Mouse (Mus musculus): ENCODE measurements around the gene Gcc2. TPM values are rescaled to one million over a fixed set of nuclear protein-coding genes. Genes with fewer than 3 reads are reported as not detected.
"Not testable (repeated sequence)": the region's sequence is repeated elsewhere in the genome, so short reads cannot be mapped to it uniquely, and the experiment has no call there.

Gcc2 gene
- polyA plus RNA-seq, 1 experiment from 2014 or later = 46.6 TPM

DNA sequence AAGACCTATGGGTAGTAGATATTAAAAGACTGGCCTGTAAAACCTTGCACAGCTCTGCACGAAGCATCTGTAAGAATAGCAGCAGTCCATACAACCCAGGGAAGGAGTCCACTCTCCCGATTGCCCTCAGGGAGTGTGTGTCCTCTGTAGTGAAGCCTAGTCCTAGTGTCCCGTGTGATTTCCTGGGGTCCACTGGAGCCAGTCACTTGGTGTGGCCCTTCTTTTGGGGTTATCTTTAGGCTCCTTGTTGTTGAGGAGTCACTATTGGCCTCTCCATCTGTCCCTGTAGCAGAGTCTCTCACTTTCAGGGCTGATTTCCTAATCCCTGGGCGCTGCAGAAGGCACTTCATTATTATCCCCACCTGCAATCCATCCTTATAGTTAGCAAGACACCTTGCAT lies 20.3 kb upstream of the Gcc2 start:
- not testable (repeated sequence) for H3K27ac ChIP-seq (replicated peaks; ENCODE audit: low read depth, low read length); H3K27me3 ChIP-seq (ENCODE audit: control insufficient read depth, insufficient read depth, low read length); ATAC-seq (ENCODE audit: insufficient number of reproducible peaks, low FRiP score, low TSS enrichment, low read depth); H3K4me1 ChIP-seq (ENCODE audit: control insufficient read depth, insufficient read depth, low read length); H3K4me3 ChIP-seq (ENCODE audit: low read depth, low read length); H3K36me3 ChIP-seq (ENCODE audit: control insufficient read depth, insufficient read depth, low read length); H3K9ac ChIP-seq (ENCODE audit: low read length); DNase-seq (ENCODE audit: low spot score); H3K4me2 ChIP-seq (ENCODE audit: low read depth, severe bottlenecking)
- peaks cover 16% of the 10 kb centered on the region for H3K9me3 ChIP-seq (ENCODE audit: control insufficient read depth, low read length)
- WGBS = 89% methylated on average over 4 of the region's 4 CpGs

DNA sequence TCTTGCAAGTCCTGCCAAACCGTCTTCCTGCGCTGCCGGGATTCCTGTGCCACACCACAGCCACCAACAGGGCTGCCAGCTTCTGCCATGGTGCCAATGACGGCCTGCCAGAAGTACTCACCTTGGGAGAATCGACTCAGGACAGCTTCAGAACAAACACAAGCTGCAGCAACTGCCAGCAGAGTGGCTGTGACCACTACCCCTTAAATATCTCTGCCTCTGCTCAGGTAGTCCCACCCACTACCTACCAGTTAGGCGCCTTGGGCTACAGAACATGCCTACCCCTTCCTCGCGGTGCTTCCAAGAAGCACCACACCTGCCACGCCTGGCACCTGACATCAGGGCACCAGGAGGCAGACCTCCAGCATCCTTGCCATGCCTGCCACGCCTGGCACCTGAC lies 18.7 kb upstream of the Gcc2 start, which contains the start of gene Gm4981:
TSS of gene Gm4981 (minus strand) at position 89 of the 400 bp plus-strand sequence.
- no peak within 1 kb of the TSS for H3K4me2 ChIP-seq (ENCODE audit: low read depth, severe bottlenecking)
- H3K4me3 ChIP-seq (ENCODE audit: low read depth, low read length) = no peak within 1 kb of the TSS
- WGBS = 87% methylated on average over 10 of the region's 10 CpGs
- H3K9ac ChIP-seq (ENCODE audit: low read length) = no peak within 1 kb of the TSS
- no peaks in the 10 kb centered on the region for H3K4me1 ChIP-seq (ENCODE audit: control insufficient read depth, insufficient read depth, low read length)
- peaks cover 15% of the 10 kb centered on the region for H3K9me3 ChIP-seq (ENCODE audit: control insufficient read depth, low read length)
- no peak within 1 kb of the TSS for H3K27ac ChIP-seq (replicated peaks; ENCODE audit: low read depth, low read length)
- H3K36me3 ChIP-seq (ENCODE audit: control insufficient read depth, insufficient read depth, low read length) = no peaks in the 10 kb centered on the region
- no peak for DNase-seq (ENCODE audit: low spot score)
- ATAC-seq (ENCODE audit: insufficient number of reproducible peaks, low FRiP score, low TSS enrichment, low read depth) = no peak
- no peaks in the 10 kb centered on the region for H3K27me3 ChIP-seq (ENCODE audit: control insufficient read depth, insufficient read depth, low read length)

DNA sequence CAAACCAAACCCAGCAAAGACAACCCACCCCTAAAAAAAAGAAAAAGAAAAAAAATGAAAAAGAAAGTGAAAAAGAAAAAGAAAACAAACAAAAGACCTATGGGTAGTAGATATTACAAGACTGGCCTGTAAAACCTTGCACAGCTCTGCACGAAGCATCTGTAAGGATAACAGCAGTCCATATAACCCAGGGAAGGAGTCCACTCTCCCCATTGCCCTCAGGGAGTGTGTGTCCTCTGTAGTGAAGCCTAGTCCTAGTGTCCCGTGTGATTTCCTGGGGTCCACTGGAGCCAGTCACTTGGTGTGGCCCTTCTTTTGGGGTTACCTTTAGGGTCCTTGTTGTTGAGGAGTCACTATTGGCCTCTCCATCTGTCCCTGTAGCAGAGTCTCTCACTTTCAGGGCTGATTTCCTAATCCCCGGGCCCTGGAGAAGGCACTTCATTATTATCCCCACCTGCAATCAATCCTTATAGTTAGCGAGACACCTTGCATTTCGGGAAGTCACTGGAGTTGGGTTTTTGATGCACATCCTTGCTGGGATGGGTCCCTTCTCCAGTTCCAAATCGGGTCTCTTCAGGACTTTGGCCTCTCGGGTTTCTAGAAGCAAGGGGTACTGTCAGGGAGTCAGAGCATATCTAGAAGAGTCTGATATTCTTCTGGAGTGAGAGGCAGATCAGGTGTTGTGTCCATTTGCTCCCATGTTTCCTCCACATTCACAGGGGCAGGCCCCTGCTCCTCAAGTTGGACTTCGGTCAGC lies 16.1 kb upstream of the Gcc2 start:
- not testable (repeated sequence) for H3K9me3 ChIP-seq (ENCODE audit: control insufficient read depth, low read length); H3K4me1 ChIP-seq (ENCODE audit: control insufficient read depth, insufficient read depth, low read length); H3K27me3 ChIP-seq (ENCODE audit: control insufficient read depth, insufficient read depth, low read length); H3K36me3 ChIP-seq (ENCODE audit: control insufficient read depth, insufficient read depth, low read length); H3K27ac ChIP-seq (replicated peaks; ENCODE audit: low read depth, low read length); H3K4me3 ChIP-seq (ENCODE audit: low read depth, low read length); H3K4me2 ChIP-seq (ENCODE audit: low read depth, severe bottlenecking); H3K9ac ChIP-seq (ENCODE audit: low read length)
- WGBS = 82% methylated on average over 7 of the region's 8 CpGs
- DNase-seq (ENCODE audit: low spot score) = peak; percentile 63
- peak; percentile 94 for ATAC-seq (ENCODE audit: insufficient number of reproducible peaks, low FRiP score, low TSS enrichment, low read depth)

DNA sequence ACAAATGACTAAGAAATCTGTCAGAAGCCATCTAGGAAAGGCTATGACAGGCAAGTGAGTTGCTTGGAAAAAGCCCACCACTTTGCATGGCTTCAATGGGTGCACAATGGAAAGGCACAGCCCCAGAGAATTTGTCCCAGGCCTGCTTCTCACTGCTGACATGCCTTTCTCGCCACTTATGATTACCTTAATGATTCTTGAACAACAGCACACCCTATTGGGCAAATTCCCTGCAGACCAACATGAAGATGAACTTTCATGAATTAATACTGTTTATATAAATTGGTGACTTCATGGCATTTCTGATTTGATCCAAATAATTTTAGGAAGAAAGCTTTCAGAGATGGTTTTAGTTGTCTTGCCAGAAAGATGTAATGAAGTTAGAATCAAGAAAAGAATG lies 5.8 kb upstream of the Gcc2 start:
- WGBS = 36% methylated on average over 1 of the region's 1 CpGs
- no peak overlapping the region for H3K27ac ChIP-seq (replicated peaks; ENCODE audit: low read depth, low read length)
- H3K9me3 ChIP-seq (ENCODE audit: control insufficient read depth, low read length) = no peaks in the 10 kb centered on the region
- H3K9ac ChIP-seq (ENCODE audit: low read length) = no peak overlapping the region
- no peak overlapping the region for H3K4me2 ChIP-seq (ENCODE audit: low read depth, severe bottlenecking)
- no peaks in the 10 kb centered on the region for H3K36me3 ChIP-seq (ENCODE audit: control insufficient read depth, insufficient read depth, low read length)
- DNase-seq (ENCODE audit: low spot score) = no peak
- H3K27me3 ChIP-seq (ENCODE audit: control insufficient read depth, insufficient read depth, low read length) = no peaks in the 10 kb centered on the region
- no peaks in the 10 kb centered on the region; the same call in 1 of the 2 replicates for H3K4me1 ChIP-seq (ENCODE audit: control insufficient read depth, insufficient read depth, low read length)
- no peak overlapping the region for H3K4me3 ChIP-seq (ENCODE audit: low read depth, low read length)
- ATAC-seq (ENCODE audit: insufficient number of reproducible peaks, low FRiP score, low TSS enrichment, low read depth) = no peak

DNA sequence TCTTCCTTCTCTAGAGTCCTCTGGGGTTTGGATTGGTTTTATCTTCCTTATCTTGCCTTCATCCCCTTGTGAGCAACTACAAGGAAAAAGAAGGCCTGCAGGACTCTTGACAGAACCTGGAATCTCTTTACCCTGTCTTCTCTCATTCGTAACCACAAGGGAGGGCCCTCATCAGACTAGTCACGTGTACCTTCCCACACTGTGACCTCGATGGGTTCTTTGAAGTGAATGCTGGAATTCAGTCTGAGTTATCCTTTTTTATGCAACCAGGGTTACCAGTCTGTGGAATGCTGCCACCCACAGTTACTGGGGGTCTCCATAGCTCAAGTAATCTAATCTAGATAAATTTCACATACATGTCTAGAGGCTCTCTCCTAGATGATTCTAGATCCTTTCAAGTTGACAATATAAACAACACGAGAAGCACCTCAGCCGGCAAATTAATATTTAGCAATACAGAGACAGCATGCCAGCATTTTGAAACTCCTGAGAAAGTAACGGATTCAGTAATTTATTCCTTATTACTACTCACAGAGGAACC lies 592 bp upstream of the Gcc2 start:
- no peaks in the 10 kb centered on the region for H3K9me3 ChIP-seq (ENCODE audit: control insufficient read depth, low read length)
- no peak for DNase-seq (ENCODE audit: low spot score)
- H3K4me2 ChIP-seq (ENCODE audit: low read depth, severe bottlenecking) = peak overlapping the region; percentile 41
- no peaks in the 10 kb centered on the region; the same call in 1 of the 2 replicates for H3K4me1 ChIP-seq (ENCODE audit: control insufficient read depth, insufficient read depth, low read length)
- no peak overlapping the region for H3K9ac ChIP-seq (ENCODE audit: low read length)
- peak; percentile 18; the same call in 1 of the 2 replicates for ATAC-seq (ENCODE audit: insufficient number of reproducible peaks, low FRiP score, low TSS enrichment, low read depth)
- H3K27me3 ChIP-seq (ENCODE audit: control insufficient read depth, insufficient read depth, low read length) = no peaks in the 10 kb centered on the region
- no peak overlapping the region for H3K27ac ChIP-seq (replicated peaks; ENCODE audit: low read depth, low read length)
- peak overlapping the region; percentile 80 for H3K4me3 ChIP-seq (ENCODE audit: low read depth, low read length)
- no peaks in the 10 kb centered on the region; the same call in 1 of the 2 replicates for H3K36me3 ChIP-seq (ENCODE audit: control insufficient read depth, insufficient read depth, low read length)
- 45% methylated on average over 6 of the region's 6 CpGs for WGBS

DNA sequence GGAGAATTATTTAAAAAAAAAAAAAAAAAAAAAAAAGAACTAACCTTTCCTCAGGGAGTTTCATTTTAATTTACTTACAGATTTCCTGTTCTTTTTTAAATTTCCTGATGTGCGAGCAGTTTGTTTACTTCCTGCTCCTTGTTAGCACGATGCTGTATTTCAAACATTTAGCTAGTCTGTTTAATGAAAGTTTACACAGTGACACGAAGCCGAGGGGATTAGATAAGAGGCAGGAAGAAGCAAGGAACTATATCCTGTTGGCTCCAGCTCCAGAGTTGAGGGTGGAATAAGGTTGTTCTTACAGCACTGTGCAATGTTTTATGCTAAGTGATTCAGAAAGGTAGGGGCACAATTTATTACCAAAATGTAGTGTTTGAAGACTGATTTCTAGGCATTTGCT lies 657 bp downstream of the Gcc2 start:
- H3K4me1 ChIP-seq (ENCODE audit: control insufficient read depth, insufficient read depth, low read length) = no peaks in the 10 kb centered on the region; the same call in 1 of the 2 replicates
- H3K4me2 ChIP-seq (ENCODE audit: low read depth, severe bottlenecking) = peak overlapping the region; percentile 48
- DNase-seq (ENCODE audit: low spot score) (no peak), ATAC-seq (ENCODE audit: insufficient number of reproducible peaks, low FRiP score, low TSS enrichment, low read depth) (no peak)
- no peak overlapping the region for H3K27ac ChIP-seq (replicated peaks; ENCODE audit: low read depth, low read length)
- H3K36me3 ChIP-seq (ENCODE audit: control insufficient read depth, insufficient read depth, low read length) = peaks cover 3% of the 10 kb centered on the region; the same call in 1 of the 2 replicates
- H3K27me3 ChIP-seq (ENCODE audit: control insufficient read depth, insufficient read depth, low read length) = no peaks in the 10 kb centered on the region
- H3K9ac ChIP-seq (ENCODE audit: low read length) = peak overlapping the region; percentile 28; the same call in 1 of the 2 replicates
- WGBS = 6% methylated on average over 4 of the region's 4 CpGs
- H3K9me3 ChIP-seq (ENCODE audit: control insufficient read depth, low read length) = no peaks in the 10 kb centered on the region
- H3K4me3 ChIP-seq (ENCODE audit: low read depth, low read length) = peak overlapping the region; percentile 80

DNA sequence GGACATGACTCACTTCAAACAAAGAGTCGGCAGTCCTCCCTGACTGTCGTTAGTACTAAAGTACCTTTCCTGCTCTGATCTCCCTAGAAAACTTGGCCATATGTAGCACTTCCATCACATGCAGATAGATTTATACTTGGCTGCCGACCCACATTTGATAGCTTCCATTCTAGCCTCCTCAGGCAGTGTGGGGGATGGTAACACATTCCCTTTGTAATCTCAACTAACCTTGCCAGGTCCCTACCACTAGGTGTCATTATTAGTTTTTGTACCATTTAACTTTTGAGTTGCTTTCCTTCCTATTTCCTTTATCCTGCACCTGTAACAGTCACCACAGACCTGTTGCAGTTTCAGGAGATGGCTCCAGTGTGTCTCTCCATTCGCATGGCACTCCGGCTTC lies 3.2 kb downstream of the Gcc2 start:
- ATAC-seq (ENCODE audit: insufficient number of reproducible peaks, low FRiP score, low TSS enrichment, low read depth) = no peak
- DNase-seq (ENCODE audit: low spot score) = no peak
- no peaks in the 10 kb centered on the region for H3K27me3 ChIP-seq (ENCODE audit: control insufficient read depth, insufficient read depth, low read length)

DNA sequence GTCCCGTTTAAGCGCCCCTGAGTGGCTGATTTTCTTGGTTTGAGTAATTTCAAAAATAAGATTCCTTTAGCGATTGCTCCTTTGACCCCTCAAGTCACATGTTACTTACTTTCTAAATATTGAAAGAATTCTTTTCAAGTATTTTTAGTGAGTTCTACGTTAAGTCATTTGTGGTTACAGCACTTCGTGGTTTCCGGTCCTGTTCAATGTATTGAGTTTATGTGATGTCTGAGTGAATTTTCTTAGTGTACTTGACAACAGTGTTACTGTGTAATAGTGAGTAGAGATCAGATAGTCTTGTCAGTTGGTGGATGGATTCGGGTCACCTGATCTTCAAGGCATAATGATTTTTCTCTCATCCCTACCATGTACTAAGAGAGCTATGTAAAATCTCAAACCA lies 26.9 kb downstream of the Gcc2 start:
- Histone ChIP-seq H3K9ac (ENCODE audit: low read length) (no peak overlapping the region), H3K4me1 (ENCODE audit: control insufficient read depth, insufficient read depth, low read length) (no peaks in the 10 kb centered on the region), H3K9me3 (ENCODE audit: control insufficient read depth, low read length) (no peaks in the 10 kb centered on the region), H3K4me3 (ENCODE audit: low read depth, low read length) (no peak overlapping the region), H3K27ac (replicated peaks; ENCODE audit: low read depth, low read length) (no peak overlapping the region), H3K27me3 (ENCODE audit: control insufficient read depth, insufficient read depth, low read length) (no peaks in the 10 kb centered on the region), H3K36me3 (ENCODE audit: control insufficient read depth, insufficient read depth, low read length) (peaks cover 6% of the 10 kb centered on the region; the same call in 1 of the 2 replicates), H3K4me2 (ENCODE audit: low read depth, severe bottlenecking) (no peak overlapping the region)
- DNase-seq (ENCODE audit: low spot score) (no peak), ATAC-seq (ENCODE audit: insufficient number of reproducible peaks, low FRiP score, low TSS enrichment, low read depth) (no peak)
- WGBS = 95% methylated on average over 7 of the region's 7 CpGs

More for the DNA sequence above, 3.2 kb downstream of the Gcc2 start:
- 73% methylated on average over 5 of the region's 5 CpGs for WGBS
- no peaks in the 10 kb centered on the region; the same call in 1 of the 2 replicates for H3K4me1 ChIP-seq (ENCODE audit: control insufficient read depth, insufficient read depth, low read length)
- H3K4me3 ChIP-seq (ENCODE audit: low read depth, low read length) = no peak overlapping the region
- no peak overlapping the region for H3K27ac ChIP-seq (replicated peaks; ENCODE audit: low read depth, low read length)
- no peaks in the 10 kb centered on the region for H3K9me3 ChIP-seq (ENCODE audit: control insufficient read depth, low read length)
- no peak overlapping the region for H3K9ac ChIP-seq (ENCODE audit: low read length)
- peaks cover 3% of the 10 kb centered on the region; the same call in 1 of the 2 replicates for H3K36me3 ChIP-seq (ENCODE audit: control insufficient read depth, insufficient read depth, low read length)
- H3K4me2 ChIP-seq (ENCODE audit: low read depth, severe bottlenecking) = no peak overlapping the region

Data from limb, embryonic 11.5 days (tissue).